Mouse (Mus musculus) midbrain, embryonic 13.5 days (tissue): ENCODE results near the gene Pclo. TPM values are rescaled to one million over a fixed set of nuclear protein-coding genes. Genes with fewer than 3 reads are reported as not detected.
"Not testable (repeated sequence)": the region's sequence is repeated elsewhere in the genome, so short reads cannot be mapped to it uniquely, and the experiment has no call there.

Experiments
- ATAC-seq: fragments of 200-750 bp; cut with Nextera tagmentation; 2 replicates; pipeline ENCODE4 v1.8.0; 2017; ENCODE audit warnings: mild to moderate bottlenecking, moderate TSS enrichment, moderate library complexity
- H3K27ac ChIP-seq: fragments of 300-500 bp; sonication (generic); 2 replicates; pipeline ENCODE4 v1.5.1; 2015; ENCODE audit warnings: inconsistent platforms, mild to moderate bottlenecking, moderate library complexity
- H3K27me3 ChIP-seq: fragments of 300-500 bp; sonication (generic); 2 replicates; pipeline ENCODE4 v1.6.1; 2015; ENCODE audit warnings: mild to moderate bottlenecking, inconsistent platforms
- H3K36me3 ChIP-seq: fragments of 300-500 bp; sonication (generic); 2 replicates; pipeline ENCODE4 v1.6.1; 2015; ENCODE audit warnings: mild to moderate bottlenecking, inconsistent platforms
- H3K4me1 ChIP-seq: fragments of 300-500 bp; sonication (generic); replicated peaks from 2 replicates; pipeline ENCODE4 v1.6.1; 2015; ENCODE audit warnings: inconsistent platforms
- H3K4me2 ChIP-seq: fragments of 300-500 bp; sonication (generic); replicated peaks from 2 replicates; pipeline ENCODE4 v1.6.1; 2015; ENCODE audit warnings: moderate library complexity, mild to moderate bottlenecking, inconsistent platforms
- H3K4me3 ChIP-seq: fragments of 300-500 bp; sonication (generic); replicated peaks from 2 replicates; pipeline ENCODE4 v1.5.1; 2015; ENCODE audit warnings: mild to moderate bottlenecking, inconsistent platforms
- H3K9ac ChIP-seq: fragments of 300-500 bp; sonication (generic); replicated peaks from 2 replicates; pipeline ENCODE4 v1.6.1; 2015; ENCODE audit warnings: mild to moderate bottlenecking, inconsistent platforms
- H3K9me3 ChIP-seq: fragments of 300-500 bp; sonication (generic); 2 replicates; pipeline ENCODE4 v1.6.1; 2016; ENCODE audit warnings: mild to moderate bottlenecking, inconsistent platforms
- WGBS: fragments of 180-500 bp; shearing (Covaris S2); methylation state at CpG from one replicate; pipeline ENCODE4 v1.1.7; 2015; 5-methylcytosine and 5-hydroxymethylcytosine counted together
- polyA plus RNA-seq: library from polyadenylated mRNA; unstranded; fragments of >200 nt; fragmentation: Nextera tagmentation; extraction: Ambion mirVana; gene quantifications from 2 replicates; pipeline ENCODE4 v1.2.1, GENCODE M21; 2015

Pclo gene
- polyA plus RNA-seq, 1 experiment from 2014 or later, result 7.2 TPM

DNA sequence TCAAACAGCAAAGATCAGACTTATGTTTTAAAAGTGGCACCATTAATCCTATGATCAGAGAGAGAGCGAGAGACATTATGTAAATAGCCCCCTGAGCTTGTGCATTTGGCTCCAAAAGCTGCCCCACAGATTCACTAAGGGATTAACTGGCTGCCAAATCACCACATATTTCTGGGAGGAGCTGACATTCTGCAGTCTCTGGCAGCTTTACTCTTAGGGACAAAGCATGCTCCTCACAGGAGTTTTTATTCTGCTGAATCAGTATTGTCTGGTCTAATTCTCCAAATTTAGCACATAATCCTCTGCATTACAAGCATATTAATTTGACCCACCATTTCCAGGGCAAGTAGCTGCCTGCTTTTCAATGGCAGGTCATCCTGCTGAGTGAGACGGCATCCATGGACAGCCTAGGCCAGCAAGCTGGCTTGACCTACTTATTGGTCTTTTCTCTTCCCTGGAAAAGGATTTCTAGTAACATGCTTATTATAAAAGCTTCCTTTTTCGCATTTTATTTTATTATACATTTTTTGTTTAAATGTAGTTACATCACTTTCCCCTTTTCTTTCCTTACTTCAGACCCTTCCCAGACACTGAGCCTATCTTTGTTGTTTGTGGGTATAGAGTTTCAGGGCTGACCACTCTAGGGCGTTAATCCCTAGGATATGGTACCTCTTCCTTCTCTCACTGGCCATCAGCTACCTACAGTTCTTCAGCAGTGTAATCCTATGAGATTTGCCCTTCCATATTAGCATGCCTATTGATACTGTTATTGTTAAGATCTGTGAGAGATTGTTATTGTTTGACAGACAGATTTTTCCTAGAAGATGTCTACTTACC is 319.7 kb downstream of the Pclo start:
- WGBS, result 36% methylated on average over 4 of the region's 4 CpGs
- Histone ChIP-seq H3K4me1 (peaks cover 16% of the 10 kb centered on the region), H3K4me3 (no peak overlapping the region), H3K27ac (no peak overlapping the region), H3K9me3 (no peaks in the 10 kb centered on the region), H3K4me2 (no peak overlapping the region), H3K9ac (no peak overlapping the region), H3K36me3 (no peaks in the 10 kb centered on the region), H3K27me3 (no peaks in the 10 kb centered on the region)
- ATAC-seq, result peak; percentile 75

DNA sequence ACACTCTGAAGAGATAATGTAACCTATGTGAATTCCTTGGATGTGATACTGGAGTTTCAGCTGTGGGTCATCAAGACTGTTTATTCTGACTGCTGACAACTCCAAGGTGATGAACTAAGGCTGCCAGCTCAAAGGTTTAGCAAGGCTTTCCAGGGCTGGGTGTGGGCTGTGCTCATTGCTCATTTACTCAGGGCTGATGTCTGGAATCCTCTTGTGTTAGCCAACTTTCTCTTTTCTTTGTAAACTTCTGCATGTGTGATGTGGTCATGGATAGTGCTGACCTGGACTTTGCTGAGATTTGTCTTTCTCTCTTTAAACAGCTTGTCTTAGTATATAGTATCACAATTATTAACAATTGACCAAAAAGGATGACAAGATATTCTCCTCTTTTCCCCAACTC is 338.9 kb downstream of the Pclo start:
- Histone ChIP-seq H3K9ac (no peak overlapping the region), H3K4me3 (no peak overlapping the region), H3K4me2 (no peak overlapping the region), H3K36me3 (no peaks in the 10 kb centered on the region), H3K27ac (no peak overlapping the region), H3K9me3 (no peaks in the 10 kb centered on the region), H3K27me3 (no peaks in the 10 kb centered on the region), H3K4me1 (no peaks in the 10 kb centered on the region)
- ATAC-seq, result no peak

DNA sequence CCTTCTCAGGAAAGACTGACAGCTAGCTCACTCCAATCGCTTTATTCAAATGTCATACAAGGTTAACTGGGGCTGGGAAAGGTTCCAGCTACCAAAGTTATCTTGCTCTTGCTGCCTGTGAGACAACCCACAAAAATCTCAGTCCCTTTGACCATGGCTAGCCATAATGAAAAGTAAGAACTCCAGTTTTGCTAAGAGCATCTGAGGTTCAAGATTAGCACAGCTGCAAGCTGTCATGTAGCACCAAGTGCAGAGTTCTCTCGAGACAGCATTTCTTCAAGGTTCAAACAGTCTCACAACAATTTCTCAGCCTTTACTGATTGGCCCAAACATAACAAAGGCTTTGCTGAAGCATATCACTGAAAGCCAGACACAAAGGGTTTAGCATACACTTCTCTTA is 370.6 kb downstream of the Pclo start:
- not testable (repeated sequence) for ATAC-seq, H3K9ac ChIP-seq, H3K9me3 ChIP-seq, H3K4me1 ChIP-seq, H3K27ac ChIP-seq, H3K4me2 ChIP-seq, H3K27me3 ChIP-seq, H3K4me3 ChIP-seq, H3K36me3 ChIP-seq
- 76% methylated on average over 2 of the region's 2 CpGs for WGBS

DNA sequence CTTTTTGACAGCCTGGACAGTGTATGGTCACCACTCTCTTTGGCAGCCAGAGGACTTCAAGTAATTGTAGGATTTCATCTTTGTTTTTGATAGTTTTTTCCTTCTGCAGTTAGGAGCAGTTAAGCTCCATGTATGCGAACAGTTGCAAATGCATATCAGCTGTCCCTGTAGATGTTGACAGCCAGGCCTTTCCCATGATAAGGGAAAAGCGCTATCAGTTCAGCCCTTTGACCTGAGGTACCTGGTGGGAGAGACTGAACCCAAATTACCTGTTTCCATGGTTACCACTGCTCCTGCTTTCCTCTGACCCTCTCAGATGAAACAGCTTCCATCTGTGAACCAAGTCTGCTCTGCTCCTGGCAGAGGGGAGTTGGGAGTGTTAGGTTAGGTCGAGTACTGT is 377.5 kb downstream of the Pclo start:
- no peak for ATAC-seq
- H3K4me2 ChIP-seq, result no peak overlapping the region
- no peaks in the 10 kb centered on the region for H3K9me3 ChIP-seq
- no peak overlapping the region for H3K4me3 ChIP-seq
- no peak overlapping the region for H3K27ac ChIP-seq
- no peaks in the 10 kb centered on the region for H3K36me3 ChIP-seq
- no peaks in the 10 kb centered on the region for H3K27me3 ChIP-seq
- no peak overlapping the region for H3K9ac ChIP-seq
- 86% methylated on average over 3 of the region's 3 CpGs for WGBS
- H3K4me1 ChIP-seq, result no peaks in the 10 kb centered on the region

DNA sequence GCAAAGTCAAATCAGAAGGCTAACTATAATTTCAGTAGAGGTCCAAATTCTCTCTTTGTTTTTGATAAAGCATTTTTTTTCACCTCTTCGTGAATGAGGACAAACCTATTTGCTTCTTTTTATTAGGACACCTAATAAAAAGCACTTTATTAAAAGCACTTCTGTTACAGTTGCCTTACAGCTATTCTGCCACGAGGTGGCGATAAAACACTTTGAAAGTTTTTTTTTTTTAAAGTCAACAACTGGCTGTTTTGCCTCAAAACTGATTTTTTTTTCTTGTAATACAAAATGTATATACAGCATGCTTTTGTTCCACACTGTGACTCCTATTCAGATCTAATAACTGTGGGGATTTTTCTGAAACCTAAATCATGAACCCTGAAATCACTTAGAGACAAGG is 388.8 kb downstream of the Pclo start:
- not testable (repeated sequence) for H3K4me2 ChIP-seq, H3K9me3 ChIP-seq, H3K9ac ChIP-seq, H3K27me3 ChIP-seq, H3K4me1 ChIP-seq, H3K4me3 ChIP-seq, H3K36me3 ChIP-seq, H3K27ac ChIP-seq, ATAC-seq
- 15% methylated on average over 3 of the region's 3 CpGs for WGBS
